Mouse (Mus musculus) ovary, adult 18-20 months (tissue): Measurements from ENCODE around the gene Stx8.

ENCODE experiments used
- DNase-seq: peaks from one replicate; pipeline ENCODE4 v3.0.0; 2022; ENCODE audit warnings: low spot score, mixed read lengths

Stx8 gene

GRCm38 (mm10) chr11:68228941-68229665 is 263.1 kb downstream of the Stx8 start:
- peak; percentile 17 for DNase-seq

- no peak for DNase-seq
These were observed 265.6 kb downstream of the Stx8 start for GRCm38 (mm10) chr11:68231558-68231957.

GRCm38 (mm10) chr11:68233469-68233965 is 267.5 kb downstream of the Stx8 start:
- DNase-seq = no peak

- no peak for DNase-seq
These were observed 273.8 kb downstream of the Stx8 start for GRCm38 (mm10) chr11:68239756-68240155.

GRCm38 (mm10) chr11:68244254-68244991 is 278.4 kb downstream of the Stx8 start:
- no peak for DNase-seq

GRCm38 (mm10) chr11:68244992-68245261 is 278.9 kb downstream of the Stx8 start:
- no peak for DNase-seq

GRCm38 (mm10) chr11:68247897-68248296 is 281.9 kb downstream of the Stx8 start:
- DNase-seq = no peak

GRCm38 (mm10) chr11:68250106-68250505 is 284.1 kb downstream of the Stx8 start:
- DNase-seq = no peak

GRCm38 (mm10) chr11:68253531-68253930 is 287.5 kb downstream of the Stx8 start:
- DNase-seq = no peak
